Mouse (Mus musculus) heart, embryonic 15.5 days (tissue): ENCODE results near the gene Txnrd2. TPM values are rescaled to one million over a fixed set of nuclear protein-coding genes. Genes with fewer than 3 reads are reported as not detected.

Source experiments
- ATAC-seq: fragments of 200-750 bp; cut with Nextera tagmentation; replicated peaks from 2 replicates; pipeline ENCODE4 v1.8.0; 2017; ENCODE audit warnings: low read depth, moderate TSS enrichment; ENCODE audit not compliant: insufficient number of reproducible peaks, insufficient read depth, low FRiP score
- H3K27ac ChIP-seq: fragments of 300-500 bp; sonication (generic); 2 replicates; pipeline ENCODE4 v1.5.1; 2015; ENCODE audit warnings: mild to moderate bottlenecking, inconsistent platforms
- H3K27me3 ChIP-seq: fragments of 300-500 bp; sonication (generic); 2 replicates; pipeline ENCODE4 v1.6.1; 2015; ENCODE audit warnings: inconsistent platforms
- H3K36me3 ChIP-seq: fragments of 300-500 bp; sonication (generic); 2 replicates; pipeline ENCODE4 v1.6.1; 2015; ENCODE audit warnings: mild to moderate bottlenecking, inconsistent platforms
- H3K4me1 ChIP-seq: fragments of 300-500 bp; sonication (generic); replicated peaks from 2 replicates; pipeline ENCODE4 v1.6.1; 2015; ENCODE audit warnings: inconsistent platforms
- H3K4me2 ChIP-seq: fragments of 300-500 bp; sonication (generic); 2 replicates; pipeline ENCODE4 v1.6.1; 2015; ENCODE audit warnings: inconsistent platforms, mild to moderate bottlenecking, moderate library complexity
- H3K4me3 ChIP-seq: fragments of 300-500 bp; sonication (generic); 2 replicates; pipeline ENCODE4 v1.5.1; 2015; ENCODE audit warnings: mild to moderate bottlenecking, inconsistent platforms
- H3K9ac ChIP-seq: fragments of 300-500 bp; sonication (generic); 2 replicates; pipeline ENCODE4 v1.6.1; 2015; ENCODE audit warnings: mild to moderate bottlenecking, inconsistent platforms
- H3K9me3 ChIP-seq: fragments of 300-500 bp; sonication (generic); replicated peaks from 2 replicates; pipeline ENCODE4 v1.6.1; 2016; ENCODE audit warnings: inconsistent platforms
- WGBS: fragments of 180-500 bp; shearing (Covaris S2); methylation state at CpG from one replicate; pipeline ENCODE4 v1.1.7; 2015; ENCODE audit warnings: mixed read lengths; 5-methylcytosine and 5-hydroxymethylcytosine counted together
- polyA plus RNA-seq: library from polyadenylated mRNA; unstranded; fragments of >200 nt; fragmentation: Nextera tagmentation; extraction: Ambion mirVana; gene quantifications from 2 replicates; pipeline ENCODE4 v1.2.1, GENCODE M21; 2015

The Txnrd2 gene
- polyA plus RNA-seq, 1 experiment from 2014 or later, result 37.7 TPM

GRCm38 (mm10) chr16:18458661-18459060, 32.5 kb downstream of the Txnrd2 start:
- peak overlapping the region; percentile 72; the same call in 1 of the 2 replicates for H3K27ac ChIP-seq
- H3K4me1 ChIP-seq, result peaks cover 24% of the 10 kb centered on the region
- H3K9me3 ChIP-seq, result no peaks in the 10 kb centered on the region
- H3K27me3 ChIP-seq, result no peaks in the 10 kb centered on the region
- peaks cover 10% of the 10 kb centered on the region; the same call in 1 of the 2 replicates for H3K36me3 ChIP-seq
- no peak overlapping the region for H3K4me3 ChIP-seq
- no peak overlapping the region for H3K9ac ChIP-seq
- ATAC-seq, result no peak
- no peak overlapping the region for H3K4me2 ChIP-seq

GRCm38 (mm10) chr16:18459335-18459954, 33.3 kb downstream of the Txnrd2 start:
- Histone ChIP-seq H3K9ac (peak overlapping the region; percentile 28; the same call in 1 of the 2 replicates), H3K9me3 (no peaks in the 10 kb centered on the region), H3K4me1 (peaks cover 24% of the 10 kb centered on the region), H3K4me3 (peak overlapping the region; percentile 14; the same call in 1 of the 2 replicates), H3K27me3 (no peaks in the 10 kb centered on the region), H3K36me3 (peaks cover 10% of the 10 kb centered on the region; the same call in 1 of the 2 replicates), H3K4me2 (peak overlapping the region; percentile 39), H3K27ac (peak overlapping the region; percentile 72)
- 30% methylated on average over 12 of the region's 12 CpGs for WGBS
- no peak for ATAC-seq

GRCm38 (mm10) chr16:18459955-18460370, 33.8 kb downstream of the Txnrd2 start:
- Histone ChIP-seq H3K27ac (peak overlapping the region; percentile 72), H3K4me3 (peak overlapping the region; percentile 14; the same call in 1 of the 2 replicates), H3K36me3 (peaks cover 10% of the 10 kb centered on the region; the same call in 1 of the 2 replicates), H3K4me2 (peak overlapping the region; percentile 39), H3K4me1 (peaks cover 29% of the 10 kb centered on the region), H3K9ac (peak overlapping the region; percentile 28; the same call in 1 of the 2 replicates), H3K9me3 (no peaks in the 10 kb centered on the region), H3K27me3 (no peaks in the 10 kb centered on the region)
- WGBS, result 20% methylated on average over 11 of the region's 11 CpGs
- peak; percentile 68 for ATAC-seq

- Histone ChIP-seq H3K27me3 (no peaks in the 10 kb centered on the region), H3K9ac (no peak overlapping the region), H3K36me3 (peaks cover 10% of the 10 kb centered on the region; the same call in 1 of the 2 replicates), H3K4me2 (no peak overlapping the region), H3K9me3 (no peaks in the 10 kb centered on the region), H3K4me1 (peaks cover 29% of the 10 kb centered on the region), H3K27ac (peak overlapping the region; percentile 37), H3K4me3 (no peak overlapping the region)
- no peak for ATAC-seq
- WGBS, result 93% methylated on average over 3 of the region's 3 CpGs
Observed at GRCm38 (mm10) chr16:18460826-18461225, 34.6 kb downstream of the Txnrd2 start.

GRCm38 (mm10) chr16:18462031-18462430, 35.8 kb downstream of the Txnrd2 start:
- 79% methylated on average over 9 of the region's 9 CpGs for WGBS

GRCm38 (mm10) chr16:18462598-18462997, 36.4 kb downstream of the Txnrd2 start:
- Histone ChIP-seq H3K27ac (no peak overlapping the region), H3K9ac (no peak overlapping the region), H3K4me1 (peaks cover 29% of the 10 kb centered on the region), H3K9me3 (no peaks in the 10 kb centered on the region), H3K4me2 (no peak overlapping the region), H3K27me3 (no peaks in the 10 kb centered on the region), H3K4me3 (no peak overlapping the region), H3K36me3 (no peaks in the 10 kb centered on the region)
- 54% methylated on average over 8 of the region's 8 CpGs for WGBS
- ATAC-seq, result no peak

More at GRCm38 (mm10) chr16:18462031-18462430, 35.8 kb downstream of the Txnrd2 start:
- Histone ChIP-seq H3K4me3 (no peak overlapping the region), H3K36me3 (peaks cover 2% of the 10 kb centered on the region; the same call in 1 of the 2 replicates), H3K4me1 (peaks cover 29% of the 10 kb centered on the region), H3K9me3 (no peaks in the 10 kb centered on the region), H3K9ac (no peak overlapping the region), H3K27me3 (no peaks in the 10 kb centered on the region), H3K4me2 (no peak overlapping the region), H3K27ac (no peak overlapping the region)
- ATAC-seq, result no peak

- H3K27ac ChIP-seq, result no peak overlapping the region
- ATAC-seq, result peak; percentile 28; the same call in 1 of the 2 replicates
- no peak overlapping the region for H3K9ac ChIP-seq
- 49% methylated on average over 3 of the region's 3 CpGs for WGBS
- peaks cover 6% of the 10 kb centered on the region; the same call in 1 of the 2 replicates for H3K36me3 ChIP-seq
- H3K4me3 ChIP-seq, result no peak overlapping the region
- H3K4me1 ChIP-seq, result peaks cover 24% of the 10 kb centered on the region
- H3K9me3 ChIP-seq, result no peaks in the 10 kb centered on the region
- no peaks in the 10 kb centered on the region for H3K27me3 ChIP-seq
- no peak overlapping the region for H3K4me2 ChIP-seq
Observed at GRCm38 (mm10) chr16:18464271-18464670, 38.1 kb downstream of the Txnrd2 start.

- peaks cover 13% of the 10 kb centered on the region for H3K36me3 ChIP-seq
- no peak for ATAC-seq
- 0 out of 2 replicates have a peak, but pooled peaks cover 2% of the 10 kb centered on the region for H3K4me1 ChIP-seq
- H3K27me3 ChIP-seq, result no peaks in the 10 kb centered on the region
- no peak overlapping the region for H3K27ac ChIP-seq
- H3K9me3 ChIP-seq, result no peaks in the 10 kb centered on the region
- WGBS, result 45% methylated on average over 1 of the region's 1 CpGs
- H3K4me2 ChIP-seq, result no peak overlapping the region
- no peak overlapping the region for H3K9ac ChIP-seq
- H3K4me3 ChIP-seq, result no peak overlapping the region
Observed at GRCm38 (mm10) chr16:18470829-18471228, 44.6 kb downstream of the Txnrd2 start.

- peaks cover 13% of the 10 kb centered on the region for H3K36me3 ChIP-seq
- WGBS, result 57% methylated on average over 11 of the region's 11 CpGs
- H3K9me3 ChIP-seq, result no peaks in the 10 kb centered on the region
- ATAC-seq, result no peak
- no peak overlapping the region for H3K4me3 ChIP-seq
- no peak overlapping the region for H3K9ac ChIP-seq
- H3K27me3 ChIP-seq, result no peaks in the 10 kb centered on the region
- H3K4me1 ChIP-seq, result 0 out of 2 replicates have a peak, but pooled peaks cover 2% of the 10 kb centered on the region
- no peak overlapping the region for H3K4me2 ChIP-seq
- H3K27ac ChIP-seq, result no peak overlapping the region
Observed at GRCm38 (mm10) chr16:18471381-18471955, 45.3 kb downstream of the Txnrd2 start.

GRCm38 (mm10) chr16:18471976-18472375, 45.8 kb downstream of the Txnrd2 start:
- H3K4me1 ChIP-seq, result 0 out of 2 replicates have a peak, but pooled peaks cover 2% of the 10 kb centered on the region
- ATAC-seq, result no peak
- no peaks in the 10 kb centered on the region for H3K27me3 ChIP-seq
- no peak overlapping the region for H3K9ac ChIP-seq
- H3K36me3 ChIP-seq, result peaks cover 13% of the 10 kb centered on the region
- no peak overlapping the region for H3K27ac ChIP-seq
- no peaks in the 10 kb centered on the region for H3K9me3 ChIP-seq
- H3K4me2 ChIP-seq, result no peak overlapping the region
- H3K4me3 ChIP-seq, result no peak overlapping the region
- 67% methylated on average over 6 of the region's 6 CpGs for WGBS

GRCm38 (mm10) chr16:18472416-18472815, 46.2 kb downstream of the Txnrd2 start:
- Histone ChIP-seq H3K4me3 (no peak overlapping the region), H3K9me3 (no peaks in the 10 kb centered on the region), H3K27me3 (no peaks in the 10 kb centered on the region), H3K9ac (no peak overlapping the region), H3K4me1 (0 out of 2 replicates have a peak, but pooled peaks cover 2% of the 10 kb centered on the region), H3K27ac (no peak overlapping the region), H3K36me3 (peaks cover 13% of the 10 kb centered on the region), H3K4me2 (no peak overlapping the region)
- no peak for ATAC-seq
- WGBS, result 81% methylated on average over 4 of the region's 4 CpGs
